In genomic region chr17:46161179-46161578, GRCm38 (mm10) we compare ENCODE assay signal across 8 mouse cellular contexts. TPM values are rescaled to one million over a fixed set of nuclear protein-coding genes. Genes with fewer than 3 reads are reported as not detected.
DNase-seq lines count a peak whose midpoint lies in the region; ATAC-seq and TF ChIP-seq lines count a peak whose summit lies in the region.

No protein-coding gene starts in this region.

- CTCF ChIA-PET in Patski (lab: Charles Lee): no interaction called here

- H3K4me2 ChIP-seq in heart, embryonic 11.5 days: peak overlapping the region; percentile 80
- H3K4me2 ChIP-seq in liver, embryonic 15.5 days: peak overlapping the region; percentile 80
- H3K4me2 ChIP-seq in stomach, embryonic 15.5 days: peak overlapping the region; percentile 86

- ATAC-seq in Patski: peak; percentile 3
- no peak for ATAC-seq in heart, embryonic 11.5 days (replicated peaks; ENCODE audit: insufficient number of reproducible peaks, low FRiP score, low TSS enrichment)
- no peak for ATAC-seq in liver, embryonic 15.5 days (ENCODE audit: insufficient read depth)
- no peak for ATAC-seq in stomach, embryonic 15.5 days (ENCODE audit: insufficient read depth, low FRiP score, low read depth)

- under 1% methylated on average over 18 of the region's 19 CpGs for WGBS in heart, embryonic 11.5 days (ENCODE audit: insufficient replicate concordance)
- WGBS in liver, embryonic 15.5 days (ENCODE audit: insufficient replicate concordance): 0% methylated on average over 19 of the region's 19 CpGs
- WGBS in stomach, embryonic 15.5 days: 0% methylated on average over 19 of the region's 19 CpGs

- H3K4me1 ChIP-seq in heart, embryonic 11.5 days (ENCODE audit: control insufficient read depth, insufficient read depth, low read length): peaks cover 24% of the 10 kb centered on the region
- H3K4me1 ChIP-seq in liver, embryonic 15.5 days (replicated peaks): peaks cover 56% of the 10 kb centered on the region
- H3K4me1 ChIP-seq in stomach, embryonic 15.5 days: peaks cover 21% of the 10 kb centered on the region

- intact Hi-C loops in gastrocnemius, adult 2 months (cut with DNase I): no loop called here
- intact Hi-C loops in gastrocnemius, postnatal 36 days (cut with DNase I): no loop called here

- peak overlapping the region; percentile 87 for H3K9ac ChIP-seq in heart, embryonic 11.5 days (ENCODE audit: low read depth, low read length)
- H3K9ac ChIP-seq in liver, embryonic 15.5 days: peak overlapping the region; percentile 86
- H3K9ac ChIP-seq in stomach, embryonic 15.5 days: peak overlapping the region; percentile 73

- peak overlapping the region; percentile 92 for H3K4me3 ChIP-seq in gastrocnemius, adult 2 months
- peak overlapping the region; percentile 63 for H3K4me3 ChIP-seq in heart, embryonic 11.5 days (ENCODE audit: low read depth, low read length)
- peak overlapping the region; percentile 80 for H3K4me3 ChIP-seq in liver, embryonic 15.5 days (replicated peaks)
- H3K4me3 ChIP-seq in stomach, embryonic 15.5 days (replicated peaks): peak overlapping the region; percentile 75

- peaks cover 20% of the 10 kb centered on the region for H3K36me3 ChIP-seq in heart, embryonic 11.5 days (ENCODE audit: control insufficient read depth, insufficient read depth, low read length)
- H3K36me3 ChIP-seq in liver, embryonic 15.5 days (replicated peaks): peaks cover 45% of the 10 kb centered on the region
- H3K36me3 ChIP-seq in stomach, embryonic 15.5 days: peaks cover 23% of the 10 kb centered on the region

- in situ Hi-C loops in Patski (cut with MboI; ENCODE audit: low pct_unique_long_range_greater_than_20kb): no loop called here

- no peaks in the 10 kb centered on the region for H3K9me3 ChIP-seq in heart, embryonic 11.5 days (replicated peaks; ENCODE audit: control insufficient read depth, low read length)
- H3K9me3 ChIP-seq in liver, embryonic 15.5 days (replicated peaks): no peaks in the 10 kb centered on the region
- no peaks in the 10 kb centered on the region for H3K9me3 ChIP-seq in stomach, embryonic 15.5 days

- no peaks in the 10 kb centered on the region for H3K27me3 ChIP-seq in Patski
- no peaks in the 10 kb centered on the region for H3K27me3 ChIP-seq in heart, embryonic 11.5 days (ENCODE audit: control insufficient read depth, insufficient read depth, low read length)
- no peaks in the 10 kb centered on the region for H3K27me3 ChIP-seq in liver, embryonic 15.5 days
- no peaks in the 10 kb centered on the region for H3K27me3 ChIP-seq in stomach, embryonic 15.5 days (replicated peaks)

- no peak for DNase-seq in gastrocnemius, adult 2 months
- DNase-seq in gastrocnemius, postnatal 36 days: no peak
- DNase-seq in Patski (ENCODE audit: low read depth, low spot score): no peak
- no peak for DNase-seq in frontal cortex, postnatal 25 days (ENCODE audit: low spot score in 2 of 2)
- no peak for DNase-seq in spleen, adult 18-20 months

- H3K27ac ChIP-seq in gastrocnemius, adult 2 months: peak overlapping the region; percentile 98
- peak overlapping the region; percentile 67 for H3K27ac ChIP-seq in heart, embryonic 11.5 days (ENCODE audit: low read depth, low read length)
- H3K27ac ChIP-seq in liver, embryonic 15.5 days (replicated peaks): peak overlapping the region; percentile 79
- H3K27ac ChIP-seq in stomach, embryonic 15.5 days: peak overlapping the region; percentile 86

- no peak for TF ChIP-seq CTCF in gastrocnemius, adult 2 months (IDR thresholded peaks at IDR 0.05)
- TF ChIP-seq CTCF in Patski (IDR thresholded peaks at IDR 0.05): no peak

- POLR2A ChIA-PET in Patski (lab: Charles Lee): no interaction called here

RNA-seq across cellular contexts. Expression of gene Gtpbp2, which starts 0.3 kb away (rescaled TPM):
- total RNA-seq in gastrocnemius, adult 2 months (2021): 10 to 100 TPM; 52.7 to 55.2 TPM
- 10 to 100 TPM; 51.3 to 55.1 TPM for total RNA-seq in gastrocnemius, postnatal 36 days (2021)
- polyA plus RNA-seq in Patski (2021): 84.7 TPM
- 24.9 and 28.6 TPM in 2 replicates for polyA plus RNA-seq in heart, embryonic 11.5 days (2014; fragmentation: Nextera tagmentation; extraction: Ambion mirVana)
- polyA plus RNA-seq in liver, embryonic 15.5 days (2015; fragmentation: Nextera tagmentation; extraction: Ambion mirVana): 33.2 and 36.8 TPM in 2 replicates
- 34.7 and 35.8 TPM in 2 replicates for polyA plus RNA-seq in stomach, embryonic 15.5 days (2015; fragmentation: Nextera tagmentation; extraction: Ambion mirVana)

RNA-seq across cellular contexts. Expression of gene Mad2l1bp, which starts 7.8 kb away (rescaled TPM):
- 10 to 100 TPM; 20.8 to 25.1 TPM for total RNA-seq in gastrocnemius, adult 2 months (2021)
- total RNA-seq in gastrocnemius, postnatal 36 days (2021): 10 to 100 TPM; 17.1 to 19.8 TPM
- 14.6 TPM for polyA plus RNA-seq in Patski (2021)
- polyA plus RNA-seq in heart, embryonic 11.5 days (2014; fragmentation: Nextera tagmentation; extraction: Ambion mirVana): 38.8 and 39.8 TPM in 2 replicates
- polyA plus RNA-seq in liver, embryonic 15.5 days (2015; fragmentation: Nextera tagmentation; extraction: Ambion mirVana): 42.5 and 47.5 TPM in 2 replicates
- polyA plus RNA-seq in stomach, embryonic 15.5 days (2015; fragmentation: Nextera tagmentation; extraction: Ambion mirVana): 32.9 and 33.3 TPM in 2 replicates

RNA-seq across cellular contexts. Expression of gene Rsph9, which starts 17.2 kb away (rescaled TPM):
- total RNA-seq in gastrocnemius, adult 2 months (2021): under 1 TPM; 0.47 to 0.61 TPM
- total RNA-seq in gastrocnemius, postnatal 36 days (2021): under 1 TPM; 0.28 to 0.54 TPM
- polyA plus RNA-seq in Patski (2021): 29.3 TPM
- polyA plus RNA-seq in heart, embryonic 11.5 days (2014; fragmentation: Nextera tagmentation; extraction: Ambion mirVana): 6.1 and 6.7 TPM in 2 replicates
- 0.83 and 1.1 TPM in 2 replicates for polyA plus RNA-seq in liver, embryonic 15.5 days (2015; fragmentation: Nextera tagmentation; extraction: Ambion mirVana)
- 8.7 and 11.6 TPM in 2 replicates for polyA plus RNA-seq in stomach, embryonic 15.5 days (2015; fragmentation: Nextera tagmentation; extraction: Ambion mirVana)

RNA-seq across cellular contexts. Expression of gene Polh, which starts 41.3 kb away (rescaled TPM):
- total RNA-seq in gastrocnemius, adult 2 months (2021): 10 to 100 TPM; 11.8 to 14.1 TPM
- total RNA-seq in gastrocnemius, postnatal 36 days (2021): 10 to 100 TPM; 11.4 to 12.5 TPM
- polyA plus RNA-seq in Patski (2021): 14.4 TPM
- polyA plus RNA-seq in heart, embryonic 11.5 days (2014; fragmentation: Nextera tagmentation; extraction: Ambion mirVana): 12.1 and 12.3 TPM in 2 replicates
- polyA plus RNA-seq in liver, embryonic 15.5 days (2015; fragmentation: Nextera tagmentation; extraction: Ambion mirVana): 15.8 and 17.1 TPM in 2 replicates
- polyA plus RNA-seq in stomach, embryonic 15.5 days (2015; fragmentation: Nextera tagmentation; extraction: Ambion mirVana): 15.3 and 15.4 TPM in 2 replicates

RNA-seq across cellular contexts. Expression of gene Xpo5, which starts 41.4 kb away (rescaled TPM):
- total RNA-seq in gastrocnemius, adult 2 months (2021): 10 to 100 TPM; 10.8 to 12.2 TPM
- total RNA-seq in gastrocnemius, postnatal 36 days (2021): 1 to 10 TPM; 9.3 to 9.9 TPM
- polyA plus RNA-seq in Patski (2021): 48.3 TPM
- polyA plus RNA-seq in heart, embryonic 11.5 days (2014; fragmentation: Nextera tagmentation; extraction: Ambion mirVana): 32.3 and 32.6 TPM in 2 replicates
- polyA plus RNA-seq in liver, embryonic 15.5 days (2015; fragmentation: Nextera tagmentation; extraction: Ambion mirVana): 14.4 and 15.2 TPM in 2 replicates
- polyA plus RNA-seq in stomach, embryonic 15.5 days (2015; fragmentation: Nextera tagmentation; extraction: Ambion mirVana): 30.1 and 33.3 TPM in 2 replicates
